Mouse (Mus musculus) megakaryocyte progenitor cell, adult 5-6 weeks (primary cell): ENCODE measurements around the gene Cnga1. TPM values are rescaled to one million over a fixed set of nuclear protein-coding genes. Genes with fewer than 3 reads are reported as not detected.
A peak's percentile ranks its signal among the peaks of the same experiment; 100 is the strongest.

Experiments
- ATAC-seq: replicated peaks from 2 replicates; pipeline ENCODE4 v1.8.0; 2016; ENCODE audit warnings: mild to moderate bottlenecking, moderate TSS enrichment, inconsistent platforms; ENCODE audit not compliant: poor library complexity
- total RNA-seq, 2 experiments: library from RNA; stranded (forward) in 1 of 2; stranded (reverse) in 1 of 2; fragments of 157-497, 149-512 nt in 1 of 2; fragments of 200-1000 nt in 1 of 2; gene quantifications; 2 replicates each; pipeline versions ENCODE4 v1.2.3 to v1.2.4; 2015 to 2017

Cnga1 gene
- total RNA-seq, 2 experiments from 2014 or later: not detected

DNA sequence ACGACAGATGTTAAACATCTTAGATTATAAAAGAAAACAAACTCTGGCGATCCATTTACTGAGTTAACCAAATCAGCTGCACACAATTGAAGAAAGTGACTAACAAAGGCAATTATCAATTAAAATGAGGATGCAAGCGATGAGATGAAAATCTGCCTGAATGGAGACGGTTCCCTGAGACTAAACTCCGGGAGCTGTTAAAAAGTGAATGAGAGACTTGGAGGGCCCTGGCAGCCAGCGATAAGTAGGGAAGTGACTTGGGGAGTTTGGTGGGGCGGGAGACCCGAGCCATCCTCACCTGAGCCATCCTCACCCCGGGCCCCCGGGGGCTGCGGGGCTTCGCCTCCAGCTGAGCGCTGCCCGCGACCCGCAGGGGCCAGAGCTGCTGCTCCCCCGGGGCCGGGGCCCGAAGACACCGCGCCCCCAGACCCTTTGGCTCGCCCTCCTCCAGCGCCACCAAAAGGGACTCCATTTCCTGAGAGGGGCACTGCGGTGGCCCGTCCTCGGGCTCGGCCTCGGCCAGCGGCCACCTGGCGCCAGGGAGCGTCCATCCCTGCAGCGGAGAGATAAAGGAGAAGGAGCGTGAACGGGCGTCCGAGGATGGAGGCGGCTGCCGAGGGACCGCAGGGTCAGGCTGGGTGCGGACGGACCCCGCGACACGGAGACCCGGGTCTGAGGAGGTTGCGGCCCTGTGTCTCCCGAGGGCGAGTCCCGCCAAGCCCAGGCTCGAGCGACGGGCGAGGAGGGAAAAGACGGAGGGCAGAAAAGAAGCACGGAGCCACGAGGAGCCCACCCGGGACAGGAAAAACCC is 85.2 kb downstream of the Cnga1 start:
- peak; percentile 43 for ATAC-seq

DNA sequence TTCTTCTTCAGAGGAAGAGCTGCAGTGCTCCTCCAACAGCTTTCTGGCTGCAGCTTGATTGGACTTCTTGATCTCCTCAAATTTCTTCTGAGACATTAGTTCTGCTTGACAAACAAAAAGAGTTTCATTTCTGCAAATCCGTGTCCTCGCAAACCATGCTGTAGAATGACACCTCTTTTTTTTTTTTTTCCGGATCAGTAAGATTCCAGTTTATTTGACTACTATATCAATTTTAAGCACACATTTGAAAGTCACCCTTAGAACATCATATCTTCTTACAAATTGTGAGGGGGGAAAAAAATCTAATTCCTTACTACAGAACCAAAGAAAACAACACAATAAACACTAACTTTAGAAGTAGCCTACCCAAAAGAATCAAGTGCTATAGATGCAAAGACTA is 87.8 kb downstream of the Cnga1 start:
- ATAC-seq: no peak

Other genes with a start within 250 kb of the Cnga1 start
- not detected in 2 replicates for gene Corin, start 139.8 kb downstream of the Cnga1 start, total RNA-seq (2015)
- gene Corin, start 139.8 kb downstream of the Cnga1 start, total RNA-seq (2017): not detected in 2 replicates
- gene Nfxl1, start 84.6 kb downstream of the Cnga1 start, total RNA-seq (2015): 15.3 and 21.6 TPM in 2 replicates
- 13.0 and 25.4 TPM in 2 replicates for gene Nfxl1, start 84.6 kb downstream of the Cnga1 start, total RNA-seq (2017)
- gene Zar1, start 63.0 kb downstream of the Cnga1 start, total RNA-seq (2015): not detected in 2 replicates
- gene Zar1, start 63.0 kb downstream of the Cnga1 start, total RNA-seq (2017): not detected in 2 replicates
- not detected in 2 replicates for gene Gm5868, start 56.7 kb downstream of the Cnga1 start, total RNA-seq (2015)
- not detected in 2 replicates for gene Gm5868, start 56.7 kb downstream of the Cnga1 start, total RNA-seq (2017)
- not detected in 2 replicates for gene Nipal1, start 3.5 kb upstream of the Cnga1 start, total RNA-seq (2015)
- gene Nipal1, start 3.5 kb upstream of the Cnga1 start, total RNA-seq (2017): 1.3 TPM in 1 of 2 replicates, not detected in the other
- 0.57 and 1.2 TPM in 2 replicates for gene Txk, start 108.5 kb upstream of the Cnga1 start, total RNA-seq (2015)
- gene Txk, start 108.5 kb upstream of the Cnga1 start, total RNA-seq (2017): 0.08 and 0.41 TPM in 2 replicates
- 23.4 and 23.5 TPM in 2 replicates for gene Tec, start 224.2 kb upstream of the Cnga1 start, total RNA-seq (2015)
- 33.4 and 42.2 TPM in 2 replicates for gene Tec, start 224.2 kb upstream of the Cnga1 start, total RNA-seq (2017)